Mouse (Mus musculus): ENCODE results near the gene Rnaseh2a. TPM values are rescaled to one million over a fixed set of nuclear protein-coding genes. Genes with fewer than 3 reads are reported as not detected.

Rnaseh2a gene
- total and polyA plus RNA-seq, 2 experiments from 2014 or later: 57.3 to 57.9 TPM

DNA sequence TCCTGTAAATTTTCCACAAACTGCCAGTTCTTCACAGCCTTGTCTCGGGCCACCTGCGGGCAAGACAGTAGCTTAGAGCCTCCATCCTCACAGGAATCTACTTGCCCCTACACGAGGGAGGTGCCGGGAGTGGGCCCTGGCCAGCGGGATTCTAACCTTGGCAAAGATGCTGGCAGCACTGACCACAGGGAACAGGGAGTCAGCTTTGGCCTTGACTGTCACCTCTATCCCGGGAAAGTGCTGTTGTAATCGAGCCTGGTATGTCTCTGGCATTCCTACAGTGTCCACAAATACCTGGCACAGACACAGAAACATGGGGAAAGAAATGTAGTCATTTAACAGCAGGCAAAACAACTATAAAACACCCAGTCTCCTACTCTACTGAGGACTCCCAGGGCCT lies 9.8 kb downstream of the Rnaseh2a start:
- ATAC-seq (ENCODE audit: insufficient read depth, low read depth) (peak; percentile 84), DNase-seq (ENCODE audit: low spot score) (peak; percentile 44)
- H3K4me3 ChIP-seq (ENCODE audit: low read depth, low read length): no peak overlapping the region
- no peaks in the 10 kb centered on the region for H3K4me1 ChIP-seq (ENCODE audit: control insufficient read depth, insufficient read depth)
- H3K4me2 ChIP-seq (ENCODE audit: low read depth, low read length): no peak overlapping the region
- H3K36me3 ChIP-seq (replicated peaks; ENCODE audit: control insufficient read depth, insufficient read depth, low read length): peaks cover 16% of the 10 kb centered on the region; the same call in 1 of the 2 replicates
- H3K9me3 ChIP-seq (replicated peaks; ENCODE audit: control insufficient read depth, low read length): no peaks in the 10 kb centered on the region
- H3K27me3 ChIP-seq (ENCODE audit: control insufficient read depth, insufficient read depth, low read length): no peaks in the 10 kb centered on the region
- 56% methylated on average over 7 of the region's 7 CpGs for WGBS
- no peak overlapping the region for H3K9ac ChIP-seq (replicated peaks; ENCODE audit: low read depth, low read length)
- TF ChIP-seq CTCF (IDR thresholded peaks at IDR 0.05; ENCODE audit: low read depth) (no peak), EP300 (IDR thresholded peaks at IDR 0.05; ENCODE audit: low read depth) (no peak)
- H3K27ac ChIP-seq (ENCODE audit: low read depth): peak overlapping the region; percentile 76

- Histone ChIP-seq H3K9me3 (replicated peaks; ENCODE audit: control insufficient read depth, low read length) (no peaks in the 10 kb centered on the region), H3K27me3 (ENCODE audit: control insufficient read depth, insufficient read depth, low read length) (0 out of 2 replicates have a peak, but pooled peaks cover 6% of the 10 kb centered on the region), H3K9ac (replicated peaks; ENCODE audit: low read depth, low read length) (no peak overlapping the region), H3K4me3 (ENCODE audit: low read depth, low read length) (no peak overlapping the region), H3K36me3 (replicated peaks; ENCODE audit: control insufficient read depth, insufficient read depth, low read length) (peaks cover 13% of the 10 kb centered on the region; the same call in 1 of the 2 replicates), H3K4me1 (ENCODE audit: control insufficient read depth, insufficient read depth) (no peaks in the 10 kb centered on the region), H3K4me2 (ENCODE audit: low read depth, low read length) (no peak overlapping the region), H3K27ac (ENCODE audit: low read depth) (no peak overlapping the region)
- TF ChIP-seq EP300 (IDR thresholded peaks at IDR 0.05; ENCODE audit: low read depth): no peak
- peak; percentile 74 for TF ChIP-seq CTCF (IDR thresholded peaks at IDR 0.05; ENCODE audit: low read depth)
- WGBS: 57% methylated on average over 2 of the region's 2 CpGs
- peak; percentile 43 for DNase-seq (ENCODE audit: low spot score)
- no peak for ATAC-seq (ENCODE audit: insufficient read depth, low read depth)
These were observed 12.8 kb downstream of the Rnaseh2a start for GRCm38 (mm10) chr8:84956768-84957167.

GRCm38 (mm10) chr8:84952612-84953255 lies 16.8 kb downstream of the Rnaseh2a start:
- Histone ChIP-seq H3K27ac (ENCODE audit: low read depth) (no peak overlapping the region), H3K4me1 (ENCODE audit: control insufficient read depth, insufficient read depth) (no peaks in the 10 kb centered on the region), H3K4me2 (ENCODE audit: low read depth, low read length) (peak overlapping the region; percentile 27), H3K9ac (replicated peaks; ENCODE audit: low read depth, low read length) (no peak overlapping the region), H3K4me3 (ENCODE audit: low read depth, low read length) (no peak overlapping the region), H3K27me3 (ENCODE audit: control insufficient read depth, insufficient read depth, low read length) (peaks cover 30% of the 10 kb centered on the region; the same call in 1 of the 2 replicates), H3K9me3 (replicated peaks; ENCODE audit: control insufficient read depth, low read length) (no peaks in the 10 kb centered on the region), H3K36me3 (replicated peaks; ENCODE audit: control insufficient read depth, insufficient read depth, low read length) (peaks cover 9% of the 10 kb centered on the region; the same call in 1 of the 2 replicates)
- DNase-seq (ENCODE audit: low spot score): no peak
- ATAC-seq (ENCODE audit: insufficient read depth, low read depth): no peak
- WGBS: 6% methylated on average over 18 of the region's 18 CpGs
- no peak for TF ChIP-seq CTCF (IDR thresholded peaks at IDR 0.05; ENCODE audit: low read depth)
- no peak for TF ChIP-seq EP300 (IDR thresholded peaks at IDR 0.05; ENCODE audit: low read depth)

DNA sequence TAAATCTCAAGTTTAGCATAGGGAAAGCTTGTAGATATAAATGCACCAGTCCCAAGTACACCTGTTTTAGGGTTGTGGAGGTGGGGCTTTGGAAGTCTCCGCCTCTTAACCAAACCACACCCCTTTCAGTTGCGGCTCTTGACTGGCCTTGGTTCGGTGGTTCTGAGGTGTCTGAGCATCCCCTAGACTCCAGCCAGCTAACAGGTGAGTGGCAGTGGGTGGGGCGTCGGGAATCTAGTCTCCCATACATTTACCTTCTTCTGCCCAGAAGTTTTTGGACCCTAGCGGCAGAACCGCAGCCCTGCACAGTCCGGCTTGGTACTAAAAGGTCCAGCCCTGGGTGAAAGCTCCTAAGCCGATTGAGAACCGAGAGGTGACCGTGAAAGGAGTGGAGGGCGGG lies 19.8 kb downstream of the Rnaseh2a start:
- Histone ChIP-seq H3K9ac (replicated peaks; ENCODE audit: low read depth, low read length) (no peak overlapping the region), H3K27me3 (ENCODE audit: control insufficient read depth, insufficient read depth, low read length) (peaks cover 58% of the 10 kb centered on the region), H3K36me3 (replicated peaks; ENCODE audit: control insufficient read depth, insufficient read depth, low read length) (no peaks in the 10 kb centered on the region), H3K4me3 (ENCODE audit: low read depth, low read length) (no peak overlapping the region), H3K4me1 (ENCODE audit: control insufficient read depth, insufficient read depth) (0 out of 2 replicates have a peak, but pooled peaks cover 5% of the 10 kb centered on the region), H3K9me3 (replicated peaks; ENCODE audit: control insufficient read depth, low read length) (no peaks in the 10 kb centered on the region), H3K27ac (ENCODE audit: low read depth) (no peak overlapping the region), H3K4me2 (ENCODE audit: low read depth, low read length) (no peak overlapping the region)
- DNase-seq (ENCODE audit: low spot score): no peak
- no peak for TF ChIP-seq EP300 (IDR thresholded peaks at IDR 0.05; ENCODE audit: low read depth)
- no peak for TF ChIP-seq CTCF (IDR thresholded peaks at IDR 0.05; ENCODE audit: low read depth)
- WGBS: 22% methylated on average over 12 of the region's 12 CpGs
- ATAC-seq (ENCODE audit: insufficient read depth, low read depth): no peak

DNA sequence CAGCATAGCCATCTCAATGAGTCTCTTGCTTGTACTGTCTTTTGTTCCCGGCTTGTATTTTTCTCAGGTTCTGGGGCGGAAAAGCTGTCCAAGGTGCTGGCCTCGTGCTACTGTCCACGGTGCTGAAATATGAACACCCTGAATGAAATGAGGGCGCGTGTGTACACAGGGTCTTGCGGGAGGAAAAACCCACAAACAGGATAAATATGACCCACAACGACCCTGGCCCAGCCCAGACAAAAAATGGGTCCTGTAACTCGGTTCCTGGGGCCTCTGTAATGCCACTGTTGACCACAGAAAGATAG lies 22.4 kb downstream of the Rnaseh2a start:
- 9% methylated on average over 9 of the region's 9 CpGs for WGBS
- DNase-seq (ENCODE audit: low spot score): no peak
- no peaks in the 10 kb centered on the region for H3K36me3 ChIP-seq (replicated peaks; ENCODE audit: control insufficient read depth, insufficient read depth, low read length)
- H3K4me1 ChIP-seq (ENCODE audit: control insufficient read depth, insufficient read depth): 0 out of 2 replicates have a peak, but pooled peaks cover 5% of the 10 kb centered on the region
- H3K9me3 ChIP-seq (replicated peaks; ENCODE audit: control insufficient read depth, low read length): no peaks in the 10 kb centered on the region
- peaks cover 76% of the 10 kb centered on the region for H3K27me3 ChIP-seq (ENCODE audit: control insufficient read depth, insufficient read depth, low read length)
- H3K4me3 ChIP-seq (ENCODE audit: low read depth, low read length): no peak overlapping the region
- TF ChIP-seq CTCF (IDR thresholded peaks at IDR 0.05; ENCODE audit: low read depth) (no peak), EP300 (IDR thresholded peaks at IDR 0.05; ENCODE audit: low read depth) (no peak)
- ATAC-seq (ENCODE audit: insufficient read depth, low read depth): peak; percentile 44; the same call in 1 of the 2 replicates
- H3K27ac ChIP-seq (ENCODE audit: low read depth): no peak overlapping the region
- no peak overlapping the region for H3K4me2 ChIP-seq (ENCODE audit: low read depth, low read length)
- no peak overlapping the region for H3K9ac ChIP-seq (replicated peaks; ENCODE audit: low read depth, low read length)

Data from heart, postnatal 0 days (tissue).